Mouse (Mus musculus) midbrain, postnatal 0 days (tissue): ENCODE results near the gene Olfr159. TPM values are rescaled to one million over a fixed set of nuclear protein-coding genes. Genes with fewer than 3 reads are reported as not detected.
A peak's percentile ranks its signal among the peaks of the same experiment; 100 is the strongest.

ENCODE experiments used
- ATAC-seq: fragments of 200-750 bp; cut with Nextera tagmentation; 2 replicates; pipeline ENCODE4 v1.8.0; 2017; ENCODE audit warnings: moderate number of reproducible peaks, mild to moderate bottlenecking, moderate TSS enrichment, moderate library complexity; ENCODE audit not compliant: low FRiP score
- DNase-seq: peaks from one replicate; pipeline ENCODE4 v3.0.0-alpha.2; 2015; ENCODE audit warnings: low spot score
- H3K27ac ChIP-seq: fragments of 300-500 bp; sonication (generic); 2 replicates; pipeline ENCODE4 v1.5.1; 2014; ENCODE audit warnings: low read depth, mild to moderate bottlenecking, low read length, mixed read lengths
- H3K27me3 ChIP-seq: fragments of 300-500 bp; sonication (generic); 2 replicates; pipeline ENCODE4 v1.6.1; 2014; ENCODE audit warnings: low read length, control low read depth, mixed read lengths; ENCODE audit not compliant: insufficient read depth
- H3K36me3 ChIP-seq: fragments of 300-500 bp; sonication (generic); 2 replicates; pipeline ENCODE4 v1.6.1; 2014; ENCODE audit warnings: low read length, control low read depth, mixed read lengths; ENCODE audit not compliant: insufficient read depth
- H3K4me1 ChIP-seq: fragments of 300-500 bp; sonication (generic); 2 replicates; pipeline ENCODE4 v1.6.1; 2014; ENCODE audit warnings: mild to moderate bottlenecking, control low read depth, antibody characterized with exemption, low read length, mixed read lengths; ENCODE audit not compliant: insufficient read depth
- H3K4me2 ChIP-seq: fragments of 300-500 bp; sonication (generic); 2 replicates; pipeline ENCODE4 v1.6.1; 2014; ENCODE audit warnings: low read depth, mild to moderate bottlenecking, low read length, mixed read lengths; ENCODE audit not compliant: poor library complexity, severe bottlenecking
- H3K4me3 ChIP-seq: fragments of 300-500 bp; sonication (generic); 2 replicates; pipeline ENCODE4 v1.5.1; 2014; ENCODE audit warnings: low read depth, mild to moderate bottlenecking, low read length, moderate library complexity
- H3K9ac ChIP-seq: fragments of 300-500 bp; sonication (generic); replicated peaks from 2 replicates; pipeline ENCODE4 v1.6.1; 2014; ENCODE audit warnings: mild to moderate bottlenecking, low read length, moderate library complexity, mixed read lengths; ENCODE audit not compliant: poor library complexity, severe bottlenecking
- H3K9me3 ChIP-seq: fragments of 300-500 bp; sonication (generic); 2 replicates; pipeline ENCODE4 v1.6.1; 2016; ENCODE audit warnings: low read length, control low read depth
- CTCF ChIP-seq: IDR thresholded peaks from 2 replicates; pipeline ENCODE4 v1.5.1; 2016; ENCODE audit warnings: antibody characterized with exemption, mild to moderate bottlenecking
- WGBS: fragments of 180-500 bp; shearing (Covaris S2); extraction: QIAGEN DNeasy Blood & Tissue Kit; methylation state at CpG from one replicate; pipeline ENCODE4 v1.1.7; 2014; 5-methylcytosine and 5-hydroxymethylcytosine counted together
- polyA plus RNA-seq: library from polyadenylated mRNA; unstranded; fragments of >200 nt; fragmentation: Nextera tagmentation; extraction: Ambion mirVana; gene quantifications from 2 replicates; pipeline ENCODE4 v1.2.1, GENCODE M21; 2015
- total RNA-seq: library from RNA; depleted of rRNA; stranded (reverse); fragments of >200 nt; gene quantifications from 2 replicates; pipeline ENCODE4 v1.2.3, GENCODE M21; 2014

Olfr159 gene
- total and polyA plus RNA-seq, 2 experiments from 2014 or later = not detected

DNA sequence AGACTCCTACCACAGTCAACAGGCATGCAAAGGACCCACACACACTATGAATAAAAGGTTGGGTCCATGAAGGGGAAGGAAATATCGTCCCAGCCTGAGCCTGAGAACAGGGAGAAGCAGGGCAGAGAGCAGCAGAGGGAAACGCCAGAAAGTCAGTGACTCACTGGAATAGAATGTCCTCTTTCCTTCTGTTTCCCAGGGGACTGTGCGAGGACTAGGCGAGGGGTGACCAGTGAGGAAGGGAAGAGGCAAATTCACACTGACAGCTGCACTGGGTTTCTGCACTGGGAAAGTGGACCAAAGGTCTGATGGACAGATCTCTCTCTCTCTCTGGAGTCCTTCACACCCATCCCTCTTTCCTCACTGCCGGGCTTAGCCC lies 42.2 kb downstream of the Olfr159 start:
- Histone ChIP-seq H3K36me3 (no peaks in the 10 kb centered on the region), H3K9me3 (no peaks in the 10 kb centered on the region), H3K27ac (no peak overlapping the region), H3K9ac (no peak overlapping the region), H3K4me2 (no peak overlapping the region), H3K4me1 (no peaks in the 10 kb centered on the region), H3K27me3 (no peaks in the 10 kb centered on the region), H3K4me3 (no peak overlapping the region)
- no peak for TF ChIP-seq CTCF
- no peak for DNase-seq
- ATAC-seq = no peak
- 74% methylated on average over 5 of the region's 5 CpGs for WGBS

DNA sequence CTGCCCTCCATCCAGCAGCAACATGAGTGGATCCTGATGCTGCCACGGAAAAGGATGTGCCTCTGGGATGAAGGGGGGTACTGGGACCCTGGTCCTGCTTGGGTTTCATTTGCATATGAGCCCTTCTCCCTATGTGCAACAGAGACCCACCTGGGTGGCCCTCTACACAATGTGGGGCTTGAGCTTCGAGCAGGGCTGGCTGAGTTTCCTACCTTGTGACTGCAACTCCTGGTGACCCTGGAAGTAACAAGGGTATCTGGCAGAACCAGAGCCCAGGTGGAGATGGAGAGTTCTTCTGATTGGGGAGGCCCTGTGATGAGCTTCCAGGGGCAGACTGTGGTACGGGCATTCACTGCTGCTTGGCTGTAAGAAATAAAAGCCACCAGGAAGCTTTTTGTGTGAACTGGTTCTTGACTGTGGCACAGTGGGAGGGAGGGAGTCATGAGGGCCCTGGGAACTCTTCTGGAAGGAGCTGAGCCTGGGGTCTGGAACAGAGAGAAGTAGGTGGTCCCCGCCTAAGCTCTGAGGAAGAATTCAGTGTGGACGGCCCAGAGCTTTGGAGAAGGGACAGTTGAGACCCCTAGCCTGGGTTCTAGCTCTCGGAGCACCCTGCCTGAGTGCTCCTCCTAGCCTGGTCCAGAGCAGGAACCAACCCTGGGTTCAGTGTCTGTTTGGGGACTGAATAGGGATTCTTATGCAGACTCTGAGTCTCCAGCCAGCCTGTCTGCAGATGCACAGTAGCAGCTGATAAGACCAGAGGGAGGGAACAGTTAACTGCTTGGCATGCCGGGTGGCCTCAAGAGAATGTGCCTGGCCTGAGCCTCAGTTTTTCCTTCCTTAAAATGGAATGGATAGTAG lies 42.9 kb downstream of the Olfr159 start:
- Histone ChIP-seq H3K36me3 (no peaks in the 10 kb centered on the region), H3K27me3 (no peaks in the 10 kb centered on the region), H3K9ac (no peak overlapping the region), H3K9me3 (no peaks in the 10 kb centered on the region), H3K27ac (peak overlapping the region; percentile 7; the same call in 1 of the 2 replicates), H3K4me1 (no peaks in the 10 kb centered on the region), H3K4me2 (no peak overlapping the region), H3K4me3 (no peak overlapping the region)
- no peak for TF ChIP-seq CTCF
- no peak for DNase-seq
- 68% methylated on average over 7 of the region's 7 CpGs for WGBS
- ATAC-seq = no peak

DNA sequence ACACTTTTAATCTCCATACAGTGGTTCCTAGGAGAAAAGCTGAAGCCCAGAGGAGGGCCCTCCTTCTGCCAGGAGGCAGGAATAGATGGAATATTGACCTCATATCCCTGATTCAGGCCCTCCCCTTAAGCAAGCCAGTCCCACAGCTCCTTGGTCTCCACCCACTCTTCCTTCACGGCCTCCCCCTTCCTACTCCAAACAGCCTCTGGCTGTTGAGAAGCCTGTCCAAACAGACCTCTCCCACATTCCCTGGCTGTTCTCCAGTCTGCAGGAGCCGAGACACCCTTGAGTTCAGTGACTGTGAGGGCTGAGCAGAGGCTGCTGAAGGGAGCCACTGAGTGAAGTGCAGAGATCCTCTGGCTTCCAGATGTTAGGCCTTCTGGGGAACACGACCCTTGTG lies 43.8 kb downstream of the Olfr159 start, which contains the start of gene Hrct1:
Gene Hrct1 (plus strand): TSS at position 194 of the 400 bp plus-strand sequence.
- no peaks in the 10 kb centered on the region for H3K36me3 ChIP-seq
- no peaks in the 10 kb centered on the region for H3K4me1 ChIP-seq
- H3K27ac ChIP-seq = peak within 1 kb of the TSS; percentile 7; the same call in 1 of the 2 replicates
- H3K4me3 ChIP-seq = no peak within 1 kb of the TSS
- ATAC-seq = no peak
- TF ChIP-seq CTCF = no peak
- no peaks in the 10 kb centered on the region for H3K9me3 ChIP-seq
- H3K27me3 ChIP-seq = no peaks in the 10 kb centered on the region
- DNase-seq = no peak
- H3K9ac ChIP-seq = no peak within 1 kb of the TSS
- WGBS = 57% methylated on average over 3 of the region's 3 CpGs
- no peak within 1 kb of the TSS for H3K4me2 ChIP-seq

DNA sequence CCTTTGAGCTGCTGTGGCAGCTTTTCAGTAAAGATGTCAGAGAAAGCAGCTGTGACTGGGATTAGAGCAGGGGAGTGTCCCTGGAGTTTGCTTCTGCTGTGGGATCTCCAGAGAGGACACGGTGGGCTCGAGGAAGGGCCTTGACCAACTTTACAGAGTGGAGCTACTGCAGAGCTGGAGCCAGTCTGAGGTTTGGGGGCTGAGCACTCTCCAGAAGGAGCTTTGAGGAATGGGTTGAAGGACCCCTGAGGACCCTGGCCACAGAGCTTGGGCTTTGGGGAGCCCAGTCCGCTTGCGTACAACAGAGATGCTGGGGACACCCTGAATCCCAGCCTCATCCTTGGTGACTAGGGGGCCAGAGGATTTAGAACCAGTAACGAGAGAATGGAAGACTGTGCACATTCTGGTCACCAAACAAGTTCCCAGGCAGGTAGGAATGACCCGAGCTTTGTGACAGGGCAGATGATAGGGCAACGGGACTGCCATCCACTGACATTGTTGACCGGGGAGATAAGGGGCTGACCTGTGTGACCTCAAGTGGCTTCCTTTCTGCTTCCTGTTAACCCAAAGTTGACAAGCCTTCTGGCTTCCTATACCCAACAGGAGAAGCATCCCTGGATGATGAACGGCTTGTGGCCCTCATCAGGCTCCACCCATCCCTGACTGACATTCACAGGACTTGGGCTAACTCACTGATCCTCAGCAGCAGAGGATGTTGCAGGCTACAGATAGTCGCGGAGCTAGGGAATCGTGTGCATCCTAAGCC lies 44.4 kb downstream of the Olfr159 start:
- ATAC-seq (no peak), DNase-seq (no peak)
- Histone ChIP-seq H3K36me3 (no peaks in the 10 kb centered on the region), H3K9ac (no peak overlapping the region), H3K27ac (no peak overlapping the region), H3K4me3 (no peak overlapping the region), H3K4me2 (no peak overlapping the region), H3K27me3 (no peaks in the 10 kb centered on the region), H3K9me3 (no peaks in the 10 kb centered on the region), H3K4me1 (no peaks in the 10 kb centered on the region)
- TF ChIP-seq CTCF = no peak
- 77% methylated on average over 12 of the region's 12 CpGs for WGBS

DNA sequence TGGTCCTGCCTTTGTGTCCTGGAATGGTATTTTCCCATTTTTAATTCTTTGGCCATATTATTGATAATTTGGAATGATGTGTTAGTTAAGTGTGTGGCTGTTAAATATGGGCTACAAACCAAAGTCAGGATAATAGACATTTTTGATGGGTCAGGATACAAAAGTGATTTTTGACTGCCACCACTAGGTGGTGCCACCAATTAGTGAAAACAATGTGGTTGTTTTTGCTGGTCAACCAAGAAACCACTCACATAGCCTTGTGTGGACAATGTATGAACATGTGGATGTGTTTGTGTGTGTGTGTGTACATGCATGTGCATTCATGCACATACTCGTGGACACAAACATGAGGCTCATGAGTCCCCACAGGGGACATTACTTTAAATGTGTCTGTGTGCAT lies 46.0 kb downstream of the Olfr159 start:
- Histone ChIP-seq H3K9ac (no peak overlapping the region), H3K27ac (no peak overlapping the region), H3K27me3 (no peaks in the 10 kb centered on the region), H3K9me3 (no peaks in the 10 kb centered on the region), H3K4me2 (no peak overlapping the region), H3K36me3 (no peaks in the 10 kb centered on the region), H3K4me3 (no peak overlapping the region), H3K4me1 (no peaks in the 10 kb centered on the region)
- TF ChIP-seq CTCF = peak; percentile 76
- WGBS = 33% methylated on average over 1 of the region's 1 CpGs
- DNase-seq = peak; percentile 44
- ATAC-seq = no peak

DNA sequence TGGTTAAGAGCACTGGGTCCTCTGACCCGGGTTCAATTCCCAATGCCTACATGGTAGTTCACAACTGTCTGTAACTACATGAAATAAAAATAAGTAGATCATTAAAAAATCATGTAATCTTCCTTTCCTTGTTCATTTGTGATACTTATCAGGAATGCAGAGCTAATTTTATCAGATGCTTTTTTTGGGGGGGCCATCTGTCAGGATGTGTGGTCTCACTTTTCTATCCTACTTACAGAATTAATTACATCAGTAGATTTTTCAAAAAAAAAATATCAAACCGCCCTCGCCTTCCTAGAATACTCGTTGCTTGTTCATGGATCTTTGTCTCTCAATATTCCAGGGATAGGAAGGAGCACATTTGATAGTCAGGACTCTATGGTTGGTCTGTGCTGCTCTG lies 48.6 kb downstream of the Olfr159 start:
- H3K4me2 ChIP-seq = no peak overlapping the region
- DNase-seq (no peak), ATAC-seq (no peak)
- H3K36me3 ChIP-seq = no peaks in the 10 kb centered on the region
- TF ChIP-seq CTCF = no peak
- no peaks in the 10 kb centered on the region for H3K4me1 ChIP-seq
- H3K27ac ChIP-seq = no peak overlapping the region
- 84% methylated on average over 4 of the region's 4 CpGs for WGBS
- H3K27me3 ChIP-seq = no peaks in the 10 kb centered on the region
- no peak overlapping the region for H3K9ac ChIP-seq
- no peak overlapping the region for H3K4me3 ChIP-seq
- no peaks in the 10 kb centered on the region for H3K9me3 ChIP-seq
